Mouse (Mus musculus) liver, postnatal 0 days (tissue): ENCODE measurements around the gene Pgam1.

ENCODE experiments used
- CTCF ChIP-seq: sonication (generic); IDR thresholded peaks from 2 replicates; pipeline ENCODE4 v1.5.1; 2016; ENCODE audit warnings: antibody characterized with exemption, low read depth
- EP300 ChIP-seq: IDR thresholded peaks from 2 replicates; pipeline ENCODE4 v1.6.1; 2016; ENCODE audit warnings: antibody characterized with exemption, low read depth, mild to moderate bottlenecking

DNA sequence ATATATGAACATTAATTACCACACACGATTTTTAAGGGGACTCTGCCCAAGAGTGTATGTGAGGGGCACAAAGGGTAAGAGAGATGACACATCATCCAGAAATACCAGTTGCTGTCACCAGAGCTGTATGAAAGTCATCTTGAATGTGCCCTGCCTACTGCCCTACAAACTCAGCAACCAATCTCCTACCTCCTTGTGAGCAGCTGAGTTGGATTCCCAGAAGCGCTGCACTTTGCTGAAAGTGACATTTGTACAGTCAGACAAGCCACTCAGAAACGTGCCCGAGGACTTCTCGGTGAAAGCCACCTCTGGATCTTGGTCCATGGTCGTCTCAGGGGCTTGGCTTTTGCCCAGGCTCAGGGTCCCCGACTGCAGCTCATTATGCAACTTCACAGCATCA is 16.8 kb upstream of the Pgam1 start:
- TF ChIP-seq EP300, result no peak
- TF ChIP-seq CTCF, result no peak
